Mouse (Mus musculus): ENCODE data around the gene Slc25a13.

The Slc25a13 gene

GRCm38 (mm10) chr6:6107419-6107966 lies 109.5 kb downstream of the Slc25a13 start:
- CTCF ChIA-PET: interaction anchor here (0.5 to 1.7 kb wide), 7 partner anchors 28 to 1737 kb away, joined by 3 to 9 read pairs (median 3); partner anchors contain the start of gene C1galt1 (in 1 of the 4)

GRCm38 (mm10) chr6:6105586-6105985 lies 111.4 kb downstream of the Slc25a13 start:
- ChIA-PET POLR2A (interaction anchor here in 1 of 4 experiments (1.2 to 9.1 kb wide), 5 partner anchors 12 to 82 kb away, joined by 3 to 101 read pairs (median 5); no protein-coding TSS in a partner anchor), CTCF (no interaction called here)

More at GRCm38 (mm10) chr6:6107419-6107966, 109.5 kb downstream of the Slc25a13 start:
- POLR2A ChIA-PET: interaction anchor here in 3 of 4 experiments (0.7 to 9.1 kb wide), 14 partner anchors 10 to 611 kb away, joined by 3 to 101 read pairs (median 4); partner anchors contain the start of gene Pdk4 (in 1 of the 3)

GRCm38 (mm10) chr6:6103469-6103868 lies 113.5 kb downstream of the Slc25a13 start:
- CTCF ChIA-PET: no interaction called here

GRCm38 (mm10) chr6:6101605-6102004 lies 115.4 kb downstream of the Slc25a13 start:
- CTCF ChIA-PET: no interaction called here
- POLR2A ChIA-PET: interaction anchor here in 3 of 4 experiments (0.6 to 9.1 kb wide), 13 partner anchors 9 to 341 kb away, joined by 3 to 101 read pairs (median 3); no protein-coding TSS in a partner anchor

More at GRCm38 (mm10) chr6:6103469-6103868, 113.5 kb downstream of the Slc25a13 start:
- POLR2A ChIA-PET: interaction anchor here in 3 of 4 experiments (0.6 to 9.1 kb wide), 7 partner anchors 10 to 34 kb away, joined by 3 to 101 read pairs (median 7); no protein-coding TSS in a partner anchor

- ChIA-PET CTCF (interaction anchor here in 2 of 4 experiments (0.6 kb wide), 2 partner anchors 13 to 42 kb away, joined by 3 to 4 read pairs; no protein-coding TSS in a partner anchor), POLR2A (interaction anchor here in 2 of 4 experiments (0.6 to 9.1 kb wide), 10 partner anchors 8 to 341 kb away, joined by 3 to 101 read pairs (median 3); no protein-coding TSS in a partner anchor)
These were observed 116.0 kb downstream of the Slc25a13 start for GRCm38 (mm10) chr6:6100892-6101480.

- CTCF ChIA-PET: no interaction called here
- POLR2A ChIA-PET: interaction anchor here in 2 of 4 experiments (0.6 to 1.6 kb wide), 8 partner anchors 9 to 45 kb away, joined by 3 to 4 read pairs (median 3); no protein-coding TSS in a partner anchor
These were observed 123.0 kb downstream of the Slc25a13 start for GRCm38 (mm10) chr6:6093978-6094377.

GRCm38 (mm10) chr6:6093522-6093921 lies 123.5 kb downstream of the Slc25a13 start:
- ChIA-PET POLR2A (interaction anchor here in 3 of 4 experiments (0.5 to 1.7 kb wide), 10 partner anchors 10 to 114 kb away, joined by 3 to 4 read pairs (median 3); no protein-coding TSS in a partner anchor), CTCF (interaction anchor here in 1 of 4 experiments (0.7 kb wide), 1 partner anchor 127 kb away, joined by 4 read pairs; no protein-coding TSS in a partner anchor)

GRCm38 (mm10) chr6:6092497-6092896 lies 124.5 kb downstream of the Slc25a13 start:
- POLR2A ChIA-PET: interaction anchor here in 3 of 4 experiments (0.7 to 1.7 kb wide), 16 partner anchors 9 to 115 kb away, joined by 3 to 8 read pairs (median 3); no protein-coding TSS in a partner anchor
- CTCF ChIA-PET: interaction anchor here in 2 of 4 experiments (0.7 kb wide), 2 partner anchors 337 to 351 kb away, joined by 3 to 4 read pairs; no protein-coding TSS in a partner anchor

GRCm38 (mm10) chr6:6091016-6091415 lies 126.0 kb downstream of the Slc25a13 start:
- ChIA-PET POLR2A (interaction anchor here in 2 of 4 experiments (0.6 to 1.6 kb wide), 3 partner anchors 14 to 69 kb away, joined by 3 to 5 read pairs (median 3); no protein-coding TSS in a partner anchor), CTCF (no interaction called here)

GRCm38 (mm10) chr6:6088151-6088550 lies 128.8 kb downstream of the Slc25a13 start:
- CTCF ChIA-PET: interaction anchor here in 2 of 4 experiments (0.6 kb wide), 2 partner anchors 13 to 108 kb away, joined by 3 to 4 read pairs; no protein-coding TSS in a partner anchor
- POLR2A ChIA-PET: no interaction called here

GRCm38 (mm10) chr6:6080484-6080883 lies 136.5 kb downstream of the Slc25a13 start:
- CTCF ChIA-PET: no interaction called here
- POLR2A ChIA-PET: interaction anchor here in 3 of 4 experiments (0.6 to 1.4 kb wide), 5 partner anchors 11 to 103 kb away, joined by 3 to 4 read pairs (median 3); no protein-coding TSS in a partner anchor

- ChIA-PET POLR2A (interaction anchor here in 2 of 4 experiments (0.5 to 2.9 kb wide), 10 partner anchors 10 to 740 kb away, joined by 3 to 10 read pairs (median 4); no protein-coding TSS in a partner anchor), CTCF (no interaction called here)
These were observed 139.7 kb downstream of the Slc25a13 start for GRCm38 (mm10) chr6:6077234-6077633.

- POLR2A ChIA-PET: interaction anchor here in 2 of 4 experiments (1.1 to 2.5 kb wide), 4 partner anchors 11 to 141 kb away, joined by 3 to 10 read pairs (median 4); partner anchors contain the start of gene Slc25a13 (in 1 of the 2)
- CTCF ChIA-PET: interaction anchor here in 1 of 4 experiments (0.6 to 0.7 kb wide), 2 partner anchors 51 to 187 kb away, joined by 3 to 4 read pairs; no protein-coding TSS in a partner anchor
These were observed 141.0 kb downstream of the Slc25a13 start for GRCm38 (mm10) chr6:6075940-6076447.

GRCm38 (mm10) chr6:6071038-6071437 lies 145.9 kb downstream of the Slc25a13 start:
- ChIA-PET CTCF (interaction anchor here in 1 of 4 experiments (1.2 kb wide), 1 partner anchor 322 kb away, joined by 3 read pairs; no protein-coding TSS in a partner anchor), POLR2A (interaction anchor here in 3 of 4 experiments (0.5 to 2.3 kb wide), 13 partner anchors 11 to 175 kb away, joined by 3 to 10 read pairs (median 3); no protein-coding TSS in a partner anchor)

- ChIA-PET POLR2A (interaction anchor here in 3 of 4 experiments (0.5 to 2.3 kb wide), 19 partner anchors 10 to 511 kb away, joined by 3 to 10 read pairs (median 3); no protein-coding TSS in a partner anchor), CTCF (interaction anchor here in 2 of 4 experiments (0.7 to 1.2 kb wide), 4 partner anchors 12 to 321 kb away, joined by 3 to 5 read pairs (median 3); no protein-coding TSS in a partner anchor)
These were observed 147.0 kb downstream of the Slc25a13 start for GRCm38 (mm10) chr6:6070015-6070414.

- CTCF ChIA-PET: no interaction called here
These were observed 149.8 kb downstream of the Slc25a13 start for GRCm38 (mm10) chr6:6067201-6067600.

GRCm38 (mm10) chr6:6058548-6058947 lies 158.4 kb downstream of the Slc25a13 start:
- CTCF ChIA-PET: interaction anchor here in 2 of 4 experiments (0.6 to 1.0 kb wide), 3 partner anchors 11 to 229 kb away, joined by 3 to 10 read pairs (median 3); no protein-coding TSS in a partner anchor
- POLR2A ChIA-PET: interaction anchor here in 3 of 4 experiments (0.6 to 1.6 kb wide), 7 partner anchors 9 to 1168 kb away, joined by 3 to 8 read pairs (median 3); no protein-coding TSS in a partner anchor

More at GRCm38 (mm10) chr6:6067201-6067600, 149.8 kb downstream of the Slc25a13 start:
- POLR2A ChIA-PET: interaction anchor here in 1 of 4 experiments (2.0 kb wide), 1 partner anchor 9 kb away, joined by 5 read pairs; no protein-coding TSS in a partner anchor

GRCm38 (mm10) chr6:6053946-6054345 lies 163.0 kb downstream of the Slc25a13 start:
- ChIA-PET CTCF (interaction anchor here in 1 of 4 experiments (0.6 kb wide), 2 partner anchors 13 to 34 kb away, joined by 3 to 10 read pairs; no protein-coding TSS in a partner anchor), POLR2A (interaction anchor here in 2 of 4 experiments (0.9 to 3.8 kb wide), 6 partner anchors 11 to 86 kb away, joined by 3 to 12 read pairs (median 4); no protein-coding TSS in a partner anchor)

Data from embryonic stem cell, embryonic (primary cell).